Mouse (Mus musculus) yolk sac, embryonic 10.5 days (tissue): ENCODE measurements at regions not wholly inside any gene's neighbourhood (a gene's known extent, or its start where the extent isn't known, plus 50 kb on each side); places are given as distances from the start of the nearest gene placed in this dataset.

Experiments
- DNase-seq: peaks from one replicate; pipeline ENCODE4 v3.0.0-alpha.2; 2017; ENCODE audit warnings: low spot score

DNA sequence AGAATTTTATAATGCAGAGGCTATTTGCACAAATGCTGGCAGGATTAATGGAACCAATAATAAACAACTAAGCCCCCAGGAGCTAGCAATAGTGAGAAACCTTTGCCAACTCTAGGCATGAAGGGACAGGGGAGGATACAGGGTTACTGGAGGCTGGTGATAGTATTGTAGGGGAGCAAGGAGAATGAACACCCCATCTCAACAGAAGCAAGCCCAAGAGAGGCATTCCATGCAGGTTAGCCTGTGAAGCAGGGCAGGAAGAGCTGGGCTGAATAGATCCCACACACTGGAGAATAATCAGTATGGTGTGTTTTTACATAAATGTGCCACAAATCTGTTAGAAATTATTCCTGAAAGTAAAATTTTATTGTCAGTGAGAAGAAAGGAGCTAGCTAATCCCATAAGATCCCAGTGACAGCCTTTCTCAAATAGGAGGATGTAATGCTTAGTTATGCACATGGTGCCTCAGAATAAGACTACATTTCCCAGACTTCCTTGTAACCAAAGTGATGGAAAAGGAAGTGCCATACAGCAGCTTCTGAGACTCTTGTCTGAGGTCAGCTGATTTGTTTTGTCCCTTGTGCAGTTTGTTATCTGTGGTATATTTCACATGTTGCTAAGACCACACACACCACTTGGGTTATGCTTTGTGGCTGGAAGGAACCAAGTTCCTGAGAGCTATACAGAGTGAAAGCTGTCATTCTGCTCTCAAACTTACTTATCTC lies 111.1 kb downstream of the Ccdc71l start:
- no peak for DNase-seq

DNA sequence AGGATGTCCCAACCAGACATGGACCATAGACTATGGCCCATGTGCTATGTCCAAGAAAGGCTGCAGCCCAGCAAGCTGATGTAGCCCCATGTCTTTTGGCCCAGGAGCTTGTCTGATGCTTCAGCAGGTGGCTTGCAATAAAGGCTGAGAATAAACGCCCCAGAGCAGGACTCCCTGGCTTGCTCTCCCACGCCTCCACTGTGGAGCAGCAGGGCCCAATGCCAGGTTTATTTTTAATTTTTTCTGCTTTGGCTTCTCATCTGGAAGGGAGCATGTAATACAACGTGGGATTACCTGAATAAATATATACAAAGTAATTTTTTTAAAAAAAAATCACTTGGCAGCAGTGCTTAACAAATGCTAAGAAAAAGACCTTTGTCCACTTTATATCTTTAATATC lies 125.7 kb downstream of the Ccdc71l start:
- DNase-seq, result no peak

DNA sequence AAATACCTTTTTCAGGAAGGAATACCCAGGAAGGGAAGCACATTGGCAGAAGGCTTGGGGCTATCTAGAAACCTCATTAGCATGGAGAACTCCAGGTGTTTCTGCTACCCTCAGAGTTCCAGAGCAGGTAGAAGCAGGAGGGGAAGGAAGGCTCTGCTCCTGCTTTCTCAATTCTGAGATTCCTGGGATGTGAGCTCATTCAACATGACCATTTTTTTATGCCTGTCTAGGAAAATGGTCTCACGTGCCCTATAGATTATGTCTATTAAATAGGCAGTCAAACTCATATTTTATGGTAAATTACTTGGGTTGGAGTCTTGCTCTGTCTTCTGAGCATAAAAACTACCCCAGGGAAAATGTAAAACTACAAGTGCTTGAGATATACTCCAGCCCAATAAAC lies 130.2 kb downstream of the Ccdc71l start:
- DNase-seq, result no peak

DNA sequence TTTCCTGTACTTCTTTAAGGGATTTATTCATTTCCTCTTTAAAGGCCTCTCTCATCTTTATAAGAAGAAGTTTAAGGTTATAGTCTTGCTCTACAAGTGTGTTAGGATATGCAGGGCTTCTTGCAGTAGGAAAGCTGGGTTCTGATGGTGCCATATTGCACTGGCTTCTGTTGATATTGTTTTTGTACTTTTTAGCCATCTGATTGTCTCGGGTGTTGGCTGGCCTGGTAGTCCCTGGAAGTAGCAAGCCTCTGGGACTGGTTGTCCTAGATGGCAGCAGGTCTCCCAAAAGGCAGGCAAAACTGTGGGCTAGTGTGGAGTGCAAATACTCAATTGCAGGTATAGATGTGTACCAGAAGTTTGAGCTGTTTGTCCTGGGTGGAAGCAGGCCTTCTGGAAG lies 147.1 kb downstream of the Ccdc71l start:
- DNase-seq, result no peak

DNA sequence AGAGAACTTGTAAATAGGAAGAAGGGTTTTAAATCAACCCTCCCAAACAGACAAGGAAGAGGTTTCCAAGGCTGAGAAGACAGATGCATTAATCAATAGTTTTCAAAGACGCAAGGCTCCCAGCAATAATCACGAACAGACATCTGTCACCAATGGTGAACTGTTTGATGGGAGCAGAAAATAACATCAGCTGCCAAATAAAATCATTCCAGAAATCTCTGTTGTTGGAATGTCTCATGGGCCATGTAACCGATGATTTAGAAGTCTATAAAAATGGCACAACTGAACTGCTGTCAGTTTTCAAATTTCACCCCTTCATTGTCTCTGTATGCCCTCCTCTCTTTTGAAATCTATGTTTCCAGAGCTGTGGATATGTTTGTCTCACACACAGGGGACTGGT lies 152.7 kb downstream of the Ccdc71l start:
- no peak for DNase-seq

DNA sequence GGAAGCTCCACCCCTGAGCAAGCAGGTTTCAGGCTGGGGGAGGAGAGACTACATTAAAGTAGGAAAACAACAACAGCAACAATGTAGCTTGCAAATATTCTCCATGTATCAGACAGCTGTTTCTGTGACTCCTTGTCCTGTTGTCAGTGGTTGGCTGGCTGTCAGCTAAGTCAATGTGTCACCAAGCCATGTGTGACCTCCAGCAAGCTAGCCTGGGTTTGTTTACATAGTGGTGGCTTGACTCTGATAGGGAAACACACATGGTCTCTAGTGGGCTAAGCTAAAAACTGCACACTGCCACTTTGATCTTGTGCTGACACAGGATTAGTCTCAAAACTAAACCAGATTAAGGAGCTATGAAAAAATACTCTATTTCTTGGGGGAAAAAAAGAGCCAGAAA lies 155.1 kb downstream of the Ccdc71l start:
- DNase-seq, result peak; percentile 51

DNA sequence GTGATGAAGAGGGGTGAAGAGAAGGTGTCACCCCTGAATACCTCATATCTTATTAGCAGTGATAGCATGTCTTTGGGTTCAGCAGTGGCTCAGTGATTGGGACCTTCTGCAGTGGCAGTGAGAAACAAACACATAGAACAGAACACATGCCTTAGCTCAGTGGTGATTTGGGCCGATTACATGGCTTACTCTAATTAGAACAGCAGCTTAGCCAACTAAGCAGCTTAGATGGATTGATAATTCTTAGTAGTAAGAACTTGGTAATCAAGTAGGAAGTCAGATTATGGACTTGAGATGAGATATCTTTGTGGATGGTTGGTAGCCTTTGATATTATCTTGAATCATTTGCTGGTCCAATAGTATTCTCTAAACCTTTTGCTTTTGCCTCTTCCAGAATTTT lies 167.0 kb downstream of the Ccdc71l start:
- no peak for DNase-seq

DNA sequence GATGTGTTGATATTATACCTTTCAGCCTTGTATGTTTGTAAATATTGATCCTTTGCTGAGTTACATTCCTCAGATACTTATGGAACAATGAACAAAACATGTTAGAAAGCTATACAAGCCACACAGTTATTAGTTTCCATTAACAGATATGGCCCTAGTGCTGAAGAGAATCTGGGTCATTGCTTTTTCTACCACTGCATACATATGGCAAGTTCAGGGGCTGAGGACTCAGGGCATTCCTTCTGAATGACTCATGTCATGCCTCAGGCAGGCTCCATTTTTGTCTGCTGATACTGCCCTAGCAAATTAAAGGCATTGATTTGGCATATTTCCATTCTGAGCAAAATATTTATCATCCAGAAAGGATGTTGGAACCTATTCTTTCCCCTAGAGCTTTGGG lies 167.9 kb downstream of the Ccdc71l start:
- no peak for DNase-seq

DNA sequence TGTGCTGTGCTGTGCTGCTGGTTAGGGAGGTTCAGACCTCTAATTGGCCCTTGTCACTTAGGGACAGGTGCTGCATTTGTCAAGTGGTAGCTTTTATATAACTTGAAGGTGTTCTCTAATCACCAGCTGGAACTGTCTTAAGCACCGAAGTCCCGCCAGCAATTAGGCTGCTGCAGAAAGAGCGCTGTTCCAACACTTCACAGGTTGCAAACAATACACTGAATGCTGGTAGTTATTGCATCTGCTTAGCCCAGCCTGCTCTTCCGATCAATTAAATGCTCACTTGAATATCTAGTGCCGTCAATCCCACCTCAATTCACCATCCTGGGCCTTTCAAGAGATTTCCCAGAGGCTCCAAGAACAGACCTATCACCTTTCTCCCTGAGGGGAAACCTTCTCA lies 175.3 kb downstream of the Ccdc71l start:
- no peak for DNase-seq

DNA sequence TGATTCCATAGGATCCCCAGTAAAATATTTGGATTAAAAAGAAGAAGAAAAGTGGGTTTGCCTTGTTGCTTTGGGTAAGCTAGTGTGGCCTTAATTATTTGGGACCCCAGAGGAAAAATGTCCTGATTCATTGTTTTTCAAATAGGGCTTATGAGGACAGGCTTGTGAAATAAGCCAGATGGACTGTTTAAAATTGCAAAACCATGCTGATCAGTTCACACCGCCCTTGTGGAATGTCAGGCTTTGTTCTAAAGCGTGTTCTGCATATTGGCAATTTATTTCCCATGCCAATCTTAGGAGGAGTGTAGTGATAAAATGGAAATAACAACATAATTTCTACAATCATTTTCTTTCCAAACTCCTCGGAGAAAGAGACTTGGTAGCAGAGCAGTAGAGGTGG lies 189.3 kb downstream of the Ccdc71l start:
- DNase-seq, result no peak

DNA sequence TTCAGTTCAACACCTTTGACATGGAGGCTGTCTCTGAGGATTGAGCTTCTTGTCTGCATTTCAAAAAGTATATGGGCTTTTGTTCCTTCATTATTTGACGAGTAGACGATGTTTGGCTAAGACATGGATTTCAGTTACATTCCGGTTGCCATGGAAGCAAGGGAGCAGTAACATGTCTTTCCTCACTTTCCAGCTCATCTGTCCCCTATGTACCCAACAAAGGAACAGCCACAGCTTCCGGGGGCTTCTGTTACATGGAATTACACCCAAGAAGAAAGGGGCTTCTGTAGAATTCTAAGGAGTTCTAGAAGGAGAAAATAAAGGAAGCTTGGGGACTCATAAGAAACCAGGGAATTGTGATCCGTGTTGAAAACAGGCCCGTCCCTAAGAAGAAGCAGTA lies 202.8 kb downstream of the Ccdc71l start:
- DNase-seq, result no peak

DNA sequence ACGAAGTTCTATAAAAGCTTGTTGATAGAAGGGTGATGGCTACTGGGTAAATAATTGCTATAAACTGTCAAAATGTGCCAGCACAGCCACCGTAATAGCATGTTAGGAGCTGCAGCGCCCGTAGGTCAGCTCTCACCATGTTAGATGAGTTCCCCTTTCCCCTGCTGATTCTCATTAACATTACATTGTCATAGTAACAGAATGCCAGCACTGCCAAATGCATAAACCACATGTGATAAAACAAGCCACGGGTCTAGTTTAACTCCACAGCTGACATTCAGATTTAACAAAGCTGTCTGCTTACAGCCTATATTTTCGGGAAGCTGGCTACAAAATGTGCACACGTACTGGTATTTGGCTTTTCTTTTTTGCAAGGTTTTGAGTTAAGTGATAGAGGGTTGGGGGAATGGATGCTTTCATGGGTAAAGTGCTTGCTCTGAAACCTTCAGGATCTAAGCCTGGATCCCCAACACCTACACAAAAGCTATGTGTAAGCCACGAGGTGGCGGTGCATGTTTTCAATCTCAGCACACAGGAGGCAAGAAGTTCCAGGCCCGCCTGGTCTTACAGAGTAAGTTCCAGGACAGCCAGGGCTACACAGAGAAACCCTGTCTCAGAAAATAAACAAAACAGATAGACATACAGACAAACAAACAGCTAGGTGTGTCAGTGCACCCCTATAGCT lies 217.1 kb upstream of the Nampt start:
- DNase-seq, result no peak

DNA sequence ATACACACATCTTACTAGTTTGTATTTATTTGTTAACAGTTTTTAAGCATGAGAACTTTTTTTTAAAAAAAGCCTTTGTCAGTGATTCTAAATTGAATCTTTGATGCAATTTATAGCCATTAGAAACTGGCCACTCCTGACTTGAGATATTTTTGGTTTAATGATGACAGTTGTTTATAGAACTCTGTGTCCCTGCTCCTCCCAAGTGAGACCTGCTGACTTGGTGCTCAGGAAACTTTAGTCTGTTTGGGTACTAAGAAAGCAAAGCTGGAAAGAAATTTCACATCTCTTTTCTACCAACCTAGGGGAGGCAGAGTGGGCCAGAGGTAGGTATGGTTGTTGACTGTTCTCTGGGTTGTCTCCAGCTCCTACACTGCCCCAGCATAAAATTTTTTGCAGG lies 214.0 kb upstream of the Nampt start:
- no peak for DNase-seq

DNA sequence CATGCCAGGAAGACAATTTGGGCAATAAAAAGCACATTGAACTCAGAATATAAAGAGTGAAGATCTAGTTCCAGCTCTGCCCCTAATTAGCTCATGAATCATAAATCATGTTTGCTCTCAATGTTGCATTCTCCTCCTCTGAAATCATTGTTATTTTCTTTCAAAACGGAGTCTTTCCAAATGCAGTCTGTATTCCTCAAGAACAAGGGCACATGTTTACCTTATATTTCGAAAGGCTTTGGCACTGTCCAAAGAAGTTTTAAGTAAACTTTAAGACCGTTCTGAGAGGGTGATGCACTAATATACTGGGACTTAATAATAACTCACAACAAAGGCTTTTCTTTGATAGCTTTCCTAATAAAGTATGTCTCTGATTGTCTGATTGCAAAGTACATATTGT lies 204.3 kb upstream of the Nampt start:
- DNase-seq, result no peak

DNA sequence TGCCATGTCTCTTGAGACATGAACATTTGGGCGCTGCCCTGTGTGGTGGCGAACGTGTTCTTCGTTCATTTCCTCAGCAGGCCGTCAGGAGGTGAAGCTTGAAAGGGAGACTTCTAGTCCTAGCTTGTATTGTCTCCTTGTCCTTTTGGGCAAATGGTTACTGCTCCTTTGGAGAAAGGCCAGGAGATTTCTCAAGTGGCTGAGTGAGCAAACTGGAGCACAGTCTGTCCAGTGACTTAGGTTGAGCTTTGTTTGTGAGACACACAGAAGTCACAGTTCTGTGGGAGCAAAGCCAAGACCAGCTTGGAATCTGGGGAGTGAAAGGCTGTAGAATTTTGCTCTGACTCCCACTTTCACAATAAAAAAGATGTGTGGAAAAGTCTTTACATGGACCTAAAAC lies 203.3 kb upstream of the Nampt start:
- DNase-seq, result no peak

DNA sequence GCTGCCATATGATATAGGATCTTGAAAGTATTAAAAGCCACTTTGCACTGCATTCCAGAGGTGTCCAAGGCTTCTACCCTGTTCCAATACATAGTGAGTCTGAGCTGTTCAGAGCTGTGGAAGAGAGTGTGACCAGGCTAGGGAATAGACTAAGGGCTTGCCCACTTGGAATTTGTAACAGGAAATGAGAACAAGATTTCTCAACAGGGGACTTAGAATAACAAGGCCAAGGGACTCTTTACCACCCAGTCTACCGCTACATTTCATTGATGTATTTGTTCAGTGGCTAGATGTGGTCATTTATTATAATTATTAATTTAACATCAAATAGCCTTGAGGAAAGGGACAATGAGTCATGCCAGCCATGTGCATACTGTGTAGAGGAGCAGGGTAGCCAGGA lies 202.3 kb upstream of the Nampt start:
- DNase-seq, result no peak

DNA sequence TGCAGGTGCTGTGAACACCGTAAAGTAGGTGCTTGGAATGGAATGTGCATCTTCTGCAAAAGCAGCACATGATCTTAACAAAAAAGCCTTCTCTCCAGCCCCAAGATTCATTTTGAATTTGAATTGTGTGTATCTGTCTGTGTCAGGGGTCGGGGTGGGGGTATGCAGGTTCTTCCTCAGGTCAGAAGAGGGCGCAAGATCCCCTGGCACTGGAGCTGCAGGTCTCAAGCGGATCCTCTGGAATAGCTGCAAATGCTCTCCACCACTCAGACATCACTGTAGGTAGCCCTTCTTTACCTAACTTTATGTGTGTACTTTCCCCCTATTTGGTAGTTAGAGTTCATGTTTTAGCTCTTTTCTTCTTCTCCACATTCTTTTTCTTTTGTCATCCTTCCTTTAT lies 199.5 kb upstream of the Nampt start:
- DNase-seq, result no peak

DNA sequence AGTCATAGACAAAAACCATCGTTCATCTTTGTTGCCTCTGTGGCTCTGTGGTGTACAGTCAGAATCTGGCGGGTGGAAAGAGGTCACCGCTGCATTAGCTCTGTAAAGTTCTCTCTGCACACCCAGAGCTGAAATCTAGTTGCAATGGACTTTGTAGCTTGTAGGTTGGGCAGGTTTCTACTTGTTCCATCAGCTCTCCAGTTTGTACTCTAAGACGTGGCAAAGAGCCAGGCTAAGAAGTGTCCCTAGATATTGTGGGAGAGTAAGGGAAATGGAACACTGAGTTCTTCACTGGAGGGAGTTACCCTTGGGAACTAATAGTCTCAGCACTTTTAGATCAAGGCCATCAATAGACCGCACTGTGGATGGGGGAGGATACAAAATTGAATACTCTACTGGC lies 197.6 kb upstream of the Nampt start:
- DNase-seq, result no peak

DNA sequence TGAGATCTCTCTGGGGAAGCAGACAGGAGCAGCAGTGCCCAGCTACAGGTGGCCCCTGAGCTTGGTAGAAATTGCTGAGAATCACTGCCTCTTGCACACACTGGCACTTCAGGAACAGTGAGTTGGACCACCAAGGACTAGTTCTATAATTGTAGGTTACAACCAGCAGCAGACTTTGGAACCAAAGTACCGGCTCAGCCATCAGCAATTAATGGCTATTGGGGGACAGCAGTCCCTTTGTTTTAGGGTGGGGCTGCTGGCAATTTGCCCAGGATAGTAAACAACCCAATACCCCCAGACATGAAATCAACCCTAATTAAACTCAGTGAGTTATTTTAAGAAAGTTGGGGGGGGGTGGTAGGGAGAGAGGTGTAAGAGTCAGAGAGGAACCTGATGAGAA lies 190.8 kb upstream of the Nampt start:
- no peak for DNase-seq

DNA sequence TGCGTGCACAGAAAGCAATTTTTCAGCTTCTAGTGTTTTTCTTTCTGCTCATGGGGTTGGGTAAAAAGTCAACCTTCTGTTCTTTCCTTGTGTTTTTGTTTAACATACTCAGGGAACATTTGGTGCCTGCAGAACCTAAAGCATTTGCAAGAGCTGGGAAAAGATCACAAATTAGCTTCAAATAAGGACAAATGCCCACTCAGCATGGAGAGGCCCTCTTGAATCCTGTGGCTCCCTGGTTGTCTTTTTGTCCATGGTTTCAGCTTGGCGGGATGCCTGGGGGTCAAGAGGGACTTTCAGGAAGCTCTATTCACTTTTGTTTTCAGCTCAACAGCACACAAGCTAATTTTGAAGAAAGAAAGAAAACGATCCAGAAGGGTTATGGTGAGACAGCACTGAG lies 186.4 kb upstream of the Nampt start:
- DNase-seq, result no peak

DNA sequence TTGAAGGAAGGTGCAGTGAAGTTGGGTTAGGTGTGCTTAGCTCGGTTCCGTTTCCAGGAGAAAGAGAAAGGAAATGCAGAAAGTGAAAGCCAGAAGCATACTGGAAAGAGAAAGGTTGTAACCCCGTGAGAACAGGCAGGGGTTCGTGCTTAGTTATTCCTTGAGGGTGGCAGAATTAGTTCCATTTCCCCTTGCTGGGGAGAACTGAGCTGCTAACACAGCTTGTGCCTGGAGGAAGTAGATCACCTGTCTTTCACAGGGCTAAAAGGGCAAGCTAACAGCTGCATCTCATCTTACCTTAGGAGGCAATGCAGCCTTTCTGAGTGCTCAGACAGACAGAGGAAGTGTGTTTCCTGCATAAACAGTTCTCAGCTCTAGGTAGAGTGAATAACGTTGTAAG lies 184.3 kb upstream of the Nampt start:
- no peak for DNase-seq

DNA sequence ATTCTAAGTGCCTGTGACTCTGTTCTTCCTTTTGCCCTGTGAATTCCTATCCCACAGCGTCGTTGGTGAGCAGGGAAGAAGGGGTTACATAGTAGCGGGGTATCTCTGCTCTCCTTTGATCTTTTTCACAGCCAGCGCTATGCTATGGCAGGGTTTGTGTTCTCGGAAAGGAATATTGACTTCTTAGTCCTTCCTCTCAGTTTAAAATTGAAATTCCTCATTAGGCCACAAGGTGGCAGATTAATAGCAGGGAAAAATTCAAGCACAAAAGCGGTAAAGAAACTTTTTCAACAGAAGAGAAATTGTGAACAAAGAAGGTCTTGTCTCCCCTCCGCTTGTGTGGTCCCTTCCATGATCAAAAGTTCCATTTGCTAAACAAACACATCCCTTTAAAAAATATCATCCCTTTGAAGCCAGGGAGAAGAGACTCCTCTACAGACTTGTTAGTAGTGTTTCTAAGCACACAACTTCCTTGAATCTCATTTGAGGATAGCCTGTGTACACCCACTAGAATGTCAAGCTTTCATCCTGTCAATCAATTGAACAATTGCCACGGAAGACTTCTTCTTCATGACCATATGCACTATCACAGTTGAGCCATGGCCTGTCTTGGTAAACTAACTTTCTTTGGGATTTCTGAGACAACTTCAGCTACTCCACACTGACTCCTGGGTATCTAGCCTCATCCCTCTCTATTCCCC lies 181.8 kb upstream of the Nampt start:
- DNase-seq, result peak; percentile 9

DNA sequence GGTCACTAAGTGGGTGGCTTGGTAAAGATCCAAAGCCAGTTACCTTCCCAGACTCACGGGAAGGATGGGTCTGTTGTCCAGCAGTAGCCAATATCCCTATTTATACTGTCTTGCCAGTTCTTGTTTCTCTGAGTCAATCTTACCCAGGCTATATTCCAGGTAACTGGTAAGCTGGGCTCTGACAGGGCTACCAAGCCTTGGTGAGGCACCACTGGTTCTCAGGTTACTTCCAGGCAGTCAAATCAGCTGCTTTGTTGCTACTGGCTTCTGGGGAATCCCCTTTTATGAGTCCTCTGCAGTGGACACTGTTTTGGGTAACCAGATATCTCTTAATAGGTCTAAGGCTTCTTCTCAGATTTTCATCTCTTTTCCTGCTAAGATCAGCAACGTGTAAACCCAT lies 178.8 kb upstream of the Nampt start:
- DNase-seq, result no peak

DNA sequence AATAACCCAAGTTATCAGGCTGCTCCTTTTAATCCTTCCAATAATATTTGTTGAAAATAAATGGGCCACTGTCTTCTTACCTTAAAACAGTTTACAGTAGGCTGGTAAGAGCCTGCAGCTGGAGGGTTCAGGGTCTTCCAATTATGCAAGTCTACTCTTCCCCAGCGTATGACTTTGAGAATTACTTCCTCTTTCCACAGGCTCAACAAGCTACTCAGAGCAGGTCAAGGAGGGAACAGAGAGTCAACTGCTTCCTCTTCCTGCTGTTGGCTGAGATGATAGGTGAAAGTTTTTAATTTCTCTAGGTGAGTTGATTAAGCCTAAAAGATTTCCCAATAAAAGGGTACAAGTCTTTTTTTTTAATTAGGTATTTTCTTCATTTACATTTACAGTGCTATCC lies 176.9 kb upstream of the Nampt start:
- DNase-seq, result no peak
